Mouse (Mus musculus): ENCODE data around the gene Crtap. TPM values are rescaled to one million over a fixed set of nuclear protein-coding genes. Genes with fewer than 3 reads are reported as not detected.
"Not testable (repeated sequence)": the region's sequence is repeated elsewhere in the genome, so short reads cannot be mapped to it uniquely, and the experiment has no call there.

The Crtap gene
- total RNA-seq, 2 experiments from 2014 or later = 5.6 to 32.6 TPM

GRCm38 (mm10) chr9:114399680-114400079, 9.2 kb upstream of the Crtap start:
- no peak for ATAC-seq (ENCODE audit: poor library complexity, severe bottlenecking)

DNA sequence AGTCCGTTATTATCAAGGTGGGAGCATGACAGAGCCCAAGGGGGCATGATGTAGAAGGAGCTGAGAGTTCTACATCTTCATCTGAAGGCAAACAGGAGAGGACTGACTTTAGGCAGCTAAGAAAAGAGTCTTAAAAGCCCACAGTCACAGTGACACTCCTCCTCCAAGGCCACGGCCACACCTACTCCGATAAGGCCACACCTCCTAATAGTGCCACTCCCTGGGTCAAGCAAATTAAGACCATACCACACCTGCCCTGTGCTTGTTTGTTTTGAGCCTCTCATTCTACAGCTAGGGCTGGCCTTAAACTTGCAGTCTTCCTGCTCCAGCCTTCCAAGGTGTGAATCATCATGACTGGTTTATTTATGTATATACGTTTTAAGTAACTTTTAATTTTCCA, 4.8 kb upstream of the Crtap start:
- ATAC-seq (ENCODE audit: poor library complexity, severe bottlenecking) = peak; percentile 45

- peak; percentile 17; the same call in 1 of the 2 replicates for ATAC-seq (ENCODE audit: poor library complexity, severe bottlenecking)
These were observed 4.2 kb upstream of the Crtap start for GRCm38 (mm10) chr9:114394677-114395076.

DNA sequence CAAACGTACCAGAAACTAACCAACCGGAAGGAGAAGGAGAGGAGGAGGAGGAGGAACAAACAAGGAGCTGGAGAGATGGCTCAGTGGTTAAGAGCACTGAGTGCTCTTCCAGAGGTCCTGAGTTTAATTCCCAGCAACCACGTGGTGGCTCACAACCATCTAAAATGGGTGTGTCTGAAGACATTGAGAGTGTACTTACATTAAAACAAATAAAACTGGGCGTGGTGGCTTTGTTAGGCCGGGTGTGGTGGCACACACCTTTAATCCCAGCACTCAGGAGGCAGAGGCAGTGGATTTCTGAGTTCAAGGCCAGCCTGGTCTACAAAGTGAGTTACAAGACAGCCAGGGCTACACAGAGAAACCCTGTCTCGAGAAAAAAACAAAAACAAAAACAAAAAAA, 3.7 kb upstream of the Crtap start:
- ATAC-seq (ENCODE audit: poor library complexity, severe bottlenecking) = not testable (repeated sequence)

DNA sequence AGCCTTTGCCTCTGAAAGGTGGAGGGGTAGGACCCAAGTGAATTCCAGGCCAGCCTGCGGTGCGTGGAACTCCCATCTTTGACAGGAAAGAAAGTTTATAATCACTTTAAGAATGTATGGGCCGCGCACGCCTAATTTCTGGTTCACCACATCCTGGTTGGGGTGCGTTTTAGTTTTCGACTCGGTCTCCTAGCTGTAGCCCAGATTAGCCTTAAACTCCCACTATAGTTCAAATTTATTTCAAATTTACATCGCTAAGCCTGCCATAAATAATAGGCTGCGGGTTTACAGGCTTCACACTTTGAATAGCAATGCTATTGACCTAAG, 237 bp upstream of the Crtap start:
- ATAC-seq (ENCODE audit: poor library complexity, severe bottlenecking) = peak; percentile 1; the same call in 1 of the 2 replicates

DNA sequence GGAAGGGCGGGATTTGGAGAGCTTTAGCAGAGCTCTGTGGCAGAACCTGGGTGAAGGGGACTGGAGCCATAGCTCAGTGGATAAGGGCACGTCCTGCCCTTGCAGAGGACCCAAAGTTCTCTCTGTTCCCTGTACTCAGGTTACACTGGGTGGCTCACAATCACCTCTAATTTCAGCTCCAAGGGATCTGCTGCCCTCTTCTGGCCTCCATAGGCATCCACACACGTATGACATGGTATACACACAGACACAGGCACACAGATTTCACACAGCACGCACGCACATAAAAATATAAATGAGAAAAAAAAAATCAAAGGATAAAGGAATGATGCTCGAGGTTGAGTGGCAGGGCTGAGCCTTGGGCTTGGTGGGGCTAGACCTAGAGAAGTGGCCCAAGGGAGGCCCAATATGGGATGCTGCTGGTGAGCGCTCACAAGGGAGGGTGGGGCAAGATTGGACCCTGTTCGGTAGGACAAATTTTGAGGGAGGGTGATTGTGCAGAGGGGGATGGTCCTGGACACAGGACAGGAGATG, 1.0 kb downstream of the Crtap start:
- peak; percentile 51 for ATAC-seq (ENCODE audit: poor library complexity, severe bottlenecking)

GRCm38 (mm10) chr9:114388701-114389370, 1.6 kb downstream of the Crtap start:
- ATAC-seq (ENCODE audit: poor library complexity, severe bottlenecking) = no peak

DNA sequence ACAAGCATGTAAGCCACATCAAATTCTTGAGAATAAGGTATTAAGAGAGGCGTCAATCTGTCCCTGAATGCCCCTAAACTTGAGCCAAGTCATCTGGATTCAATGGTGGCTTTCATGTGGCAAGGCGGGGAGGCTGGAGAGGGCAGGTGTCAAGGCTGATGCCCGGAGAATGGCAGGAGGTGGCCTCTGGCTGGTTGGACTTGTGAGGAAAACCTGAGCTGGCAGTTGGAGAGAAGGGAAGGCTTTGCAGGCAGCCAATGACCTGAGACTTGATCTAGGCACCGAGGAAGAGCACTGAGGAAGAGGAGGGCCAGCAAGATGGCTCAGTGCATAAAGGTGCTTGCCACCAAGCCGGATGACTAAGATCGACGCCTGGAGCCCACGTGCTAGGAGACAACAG, 2.2 kb downstream of the Crtap start:
- no peak for ATAC-seq (ENCODE audit: poor library complexity, severe bottlenecking)

- no peak for ATAC-seq (ENCODE audit: poor library complexity, severe bottlenecking)
These were observed 3.4 kb downstream of the Crtap start for GRCm38 (mm10) chr9:114387086-114387485.

DNA sequence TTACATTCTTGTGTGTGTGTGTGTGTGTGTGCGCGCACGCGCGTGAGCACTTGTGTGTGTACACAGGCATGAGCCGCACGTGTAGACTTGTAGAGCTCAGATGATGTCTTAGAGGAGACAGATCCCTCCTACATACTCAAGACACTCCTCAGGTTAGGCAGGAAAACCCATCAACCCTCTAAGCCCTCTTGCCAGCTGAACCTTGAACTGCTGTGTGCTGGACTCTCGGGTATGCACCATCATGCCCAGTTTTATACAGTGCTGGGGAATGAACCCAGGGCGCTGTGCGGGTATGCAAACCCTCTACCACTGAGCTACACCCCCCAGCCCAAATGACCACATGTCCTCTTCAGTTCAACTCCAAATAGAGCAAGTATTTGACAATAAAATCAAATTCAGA, 5.3 kb downstream of the Crtap start:
- no peak for ATAC-seq (ENCODE audit: poor library complexity, severe bottlenecking)

- ATAC-seq (ENCODE audit: poor library complexity, severe bottlenecking) = no peak
These were observed 5.8 kb downstream of the Crtap start for GRCm38 (mm10) chr9:114384691-114385090.

DNA sequence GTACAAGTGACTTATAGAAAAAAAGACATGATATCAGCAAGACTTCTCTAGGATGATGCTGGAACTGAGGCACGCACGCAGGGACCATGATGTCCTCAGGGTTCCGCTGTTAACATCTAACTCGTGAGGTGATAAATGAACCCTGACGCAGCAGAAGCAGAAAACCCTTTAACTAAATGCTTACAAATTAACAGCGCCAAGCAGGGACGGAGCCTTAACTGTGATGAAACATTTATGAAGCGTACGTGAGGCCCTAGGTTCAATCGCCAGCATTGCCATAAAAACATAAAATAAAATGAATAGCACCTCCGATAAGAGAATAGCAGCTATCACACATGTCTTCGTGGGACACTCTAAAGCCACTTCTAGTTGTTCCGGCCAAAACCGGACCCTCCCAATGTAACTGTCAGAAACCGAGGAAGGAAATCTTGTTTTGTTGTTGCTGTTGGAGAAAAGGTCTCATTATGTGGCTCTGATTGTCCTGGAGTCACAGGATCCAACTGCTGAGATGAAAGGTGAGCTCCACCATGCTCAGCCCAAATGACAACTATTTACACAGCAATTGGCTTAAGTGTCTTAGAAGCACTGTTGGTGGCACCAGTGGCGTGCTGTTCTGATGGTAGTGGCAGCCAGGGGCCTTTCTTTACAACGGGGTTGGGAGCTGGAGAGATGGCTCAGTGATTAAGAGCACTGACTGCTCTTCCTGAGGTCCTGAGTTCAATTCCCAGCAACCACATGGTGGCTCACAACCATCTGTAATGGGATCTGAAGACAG, 7.4 kb downstream of the Crtap start:
- ATAC-seq (ENCODE audit: poor library complexity, severe bottlenecking) = no peak

DNA sequence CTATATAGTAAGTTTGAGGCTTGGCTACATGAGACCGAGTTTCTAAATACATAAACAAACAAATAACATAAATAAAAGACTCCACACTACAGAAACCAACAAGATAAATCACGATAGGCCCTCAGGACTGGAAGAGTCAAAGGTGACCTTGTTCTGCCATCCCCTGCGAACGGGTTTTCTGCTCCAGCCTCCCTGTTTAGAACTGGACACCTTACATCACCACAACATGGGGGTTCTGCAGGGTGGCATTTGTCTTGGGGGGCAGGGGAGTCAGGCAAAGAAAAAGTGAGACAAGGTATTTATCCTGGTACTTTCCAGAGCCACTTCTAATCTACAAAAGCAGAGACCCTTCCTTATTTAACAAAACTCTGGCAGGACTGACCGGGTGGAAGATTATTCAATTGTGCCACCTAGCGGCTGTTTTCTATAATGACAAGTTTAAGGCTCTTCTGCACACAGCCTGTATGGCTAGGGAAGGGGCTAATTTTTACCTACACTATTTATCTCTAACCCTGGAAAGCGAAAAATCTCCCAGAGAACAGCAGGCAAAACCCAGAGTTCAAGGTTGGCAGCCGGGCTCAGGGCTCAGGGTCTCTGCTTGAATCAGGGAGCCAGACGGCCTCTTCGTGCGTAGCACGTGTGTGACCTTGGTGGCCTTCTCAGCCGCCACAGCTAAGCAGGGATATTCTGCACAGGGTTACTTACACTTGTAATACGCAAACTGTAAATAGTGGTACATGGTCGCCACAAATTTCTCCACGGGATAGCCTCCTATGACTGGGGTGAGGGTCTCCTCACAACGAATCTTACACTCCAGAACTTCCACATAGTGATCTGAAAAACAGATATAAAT, 9.4 kb downstream of the Crtap start:
- peak; percentile 82 for ATAC-seq (ENCODE audit: poor library complexity, severe bottlenecking)

- ATAC-seq (ENCODE audit: poor library complexity, severe bottlenecking) = no peak
These were observed 10.6 kb downstream of the Crtap start for GRCm38 (mm10) chr9:114379871-114380270.

GRCm38 (mm10) chr9:114377168-114377567, 13.3 kb downstream of the Crtap start:
- no peak for ATAC-seq (ENCODE audit: poor library complexity, severe bottlenecking)

- peak; percentile 64 for ATAC-seq (ENCODE audit: poor library complexity, severe bottlenecking)
These were observed 15.1 kb downstream of the Crtap start for GRCm38 (mm10) chr9:114375276-114375962.

GRCm38 (mm10) chr9:114371717-114372116, 18.8 kb downstream of the Crtap start:
- not testable (repeated sequence) for ATAC-seq (ENCODE audit: poor library complexity, severe bottlenecking)

GRCm38 (mm10) chr9:114369389-114369788, 21.1 kb downstream of the Crtap start:
- ATAC-seq (ENCODE audit: poor library complexity, severe bottlenecking) = peak; percentile 53

- ATAC-seq (ENCODE audit: poor library complexity, severe bottlenecking) = peak; percentile 23
These were observed 22.0 kb downstream of the Crtap start for GRCm38 (mm10) chr9:114368471-114368858.

DNA sequence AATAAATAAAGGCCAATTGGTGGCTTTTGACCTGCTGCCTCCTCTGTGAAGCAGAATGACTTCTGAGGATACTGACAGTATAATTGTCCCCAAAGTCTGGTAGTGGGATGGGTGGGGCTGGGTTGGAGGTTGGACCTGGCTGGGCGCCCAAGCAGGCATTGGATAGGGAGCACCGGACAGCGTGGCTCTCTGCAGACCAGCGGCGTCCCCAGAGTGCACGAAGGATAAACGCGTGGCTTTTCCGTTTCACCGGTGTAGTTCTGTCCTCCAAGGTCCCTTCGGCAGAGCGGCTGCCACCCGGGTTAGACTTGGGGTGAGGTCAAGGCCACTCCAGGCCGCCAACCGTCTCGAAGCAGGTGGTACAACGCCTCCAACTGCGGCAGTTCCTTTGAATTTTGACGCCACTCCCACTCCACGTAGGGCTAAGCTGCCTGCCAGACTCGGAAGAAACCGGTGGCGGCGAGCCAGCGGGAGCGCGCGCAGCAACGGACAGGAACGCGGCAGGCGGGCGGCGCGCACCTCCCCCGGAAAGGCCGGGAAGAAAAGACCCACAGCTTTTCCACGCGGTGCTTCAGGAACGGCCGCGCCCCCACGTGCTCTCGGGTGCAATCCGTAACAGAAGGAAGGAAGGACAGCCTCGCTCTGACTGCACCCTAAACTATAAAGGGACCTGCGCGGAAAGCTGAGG, 22.5 kb downstream of the Crtap start:
- ATAC-seq (ENCODE audit: poor library complexity, severe bottlenecking) = peak; percentile 82

Measured in megakaryocyte, adult 5-6 weeks (primary cell).